Mouse (Mus musculus) urinary bladder, postnatal 14 days (tissue): ENCODE data around the gene Itpripl2.

Source experiments
- DNase-seq: peaks from one replicate; pipeline ENCODE4 v3.0.0; 2021; ENCODE audit warnings: low spot score

The Itpripl2 gene

DNA sequence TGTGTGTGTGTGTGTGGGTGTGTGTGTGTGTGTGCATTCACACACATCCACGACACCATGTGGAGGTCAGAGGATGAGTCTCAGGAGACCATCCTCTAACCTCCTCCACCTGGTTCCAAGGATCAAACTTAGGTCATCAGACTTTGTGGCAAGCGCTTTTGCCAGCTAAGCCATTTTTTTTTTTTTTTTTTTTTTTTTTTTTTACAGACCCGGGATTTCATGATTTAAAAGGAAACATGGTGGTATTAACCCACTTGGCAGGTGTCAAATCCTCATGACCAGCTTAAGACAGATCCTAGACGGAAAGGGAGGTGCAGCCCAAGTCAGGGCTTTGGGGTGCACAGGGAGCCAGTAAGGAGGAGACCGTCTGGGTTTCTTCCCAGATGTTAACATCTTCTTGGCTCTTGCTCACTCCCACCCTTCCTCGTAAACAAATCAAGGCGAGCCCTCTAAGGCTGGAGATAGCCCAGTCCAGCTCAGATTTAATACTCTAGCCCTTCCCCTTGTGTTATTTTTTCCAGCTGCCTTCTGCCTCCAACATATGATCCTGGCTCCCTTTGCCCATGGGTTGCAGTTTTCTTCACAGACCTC is 47.8 kb downstream of the Itpripl2 start:
- no peak for DNase-seq

DNA sequence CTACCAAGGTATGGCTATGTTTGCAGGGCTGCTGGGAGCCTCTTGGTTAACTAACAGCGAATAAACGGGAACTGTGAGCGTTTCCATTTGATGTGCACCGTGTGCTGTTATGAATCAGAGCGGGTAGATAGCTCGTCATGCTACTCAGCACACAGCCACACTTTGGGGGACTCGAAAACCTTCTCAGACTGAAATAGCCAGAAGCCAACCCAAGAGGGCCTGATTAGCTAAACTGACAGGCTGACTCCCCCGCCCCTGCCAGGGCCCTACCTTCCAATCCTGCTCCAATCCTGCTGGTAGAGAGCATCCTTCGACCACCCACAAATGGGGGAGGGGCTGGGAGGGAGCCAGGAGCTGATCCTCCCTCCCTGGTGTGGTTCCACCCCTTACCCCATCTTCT is 48.4 kb downstream of the Itpripl2 start:
- DNase-seq: no peak

DNA sequence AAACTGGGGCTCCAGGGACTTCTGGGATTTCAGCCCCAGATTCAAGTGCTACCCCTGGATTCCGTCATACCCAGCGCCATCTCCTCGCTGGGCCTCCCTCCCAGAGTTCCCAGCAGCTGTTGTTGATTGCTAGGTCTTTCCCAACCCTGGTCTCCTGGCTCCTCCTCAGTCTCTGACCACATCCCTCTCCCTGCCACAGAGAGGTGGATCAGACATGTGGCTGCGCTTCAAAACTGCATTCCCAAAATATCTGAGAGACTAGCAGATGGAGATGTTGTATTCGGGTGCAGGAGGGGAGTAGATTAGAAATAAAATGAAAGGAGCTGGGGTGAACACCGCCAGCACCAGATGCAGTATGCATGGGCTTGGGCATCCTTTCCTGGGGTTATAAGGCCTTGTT is 50.2 kb downstream of the Itpripl2 start:
- DNase-seq: peak; percentile 22

DNA sequence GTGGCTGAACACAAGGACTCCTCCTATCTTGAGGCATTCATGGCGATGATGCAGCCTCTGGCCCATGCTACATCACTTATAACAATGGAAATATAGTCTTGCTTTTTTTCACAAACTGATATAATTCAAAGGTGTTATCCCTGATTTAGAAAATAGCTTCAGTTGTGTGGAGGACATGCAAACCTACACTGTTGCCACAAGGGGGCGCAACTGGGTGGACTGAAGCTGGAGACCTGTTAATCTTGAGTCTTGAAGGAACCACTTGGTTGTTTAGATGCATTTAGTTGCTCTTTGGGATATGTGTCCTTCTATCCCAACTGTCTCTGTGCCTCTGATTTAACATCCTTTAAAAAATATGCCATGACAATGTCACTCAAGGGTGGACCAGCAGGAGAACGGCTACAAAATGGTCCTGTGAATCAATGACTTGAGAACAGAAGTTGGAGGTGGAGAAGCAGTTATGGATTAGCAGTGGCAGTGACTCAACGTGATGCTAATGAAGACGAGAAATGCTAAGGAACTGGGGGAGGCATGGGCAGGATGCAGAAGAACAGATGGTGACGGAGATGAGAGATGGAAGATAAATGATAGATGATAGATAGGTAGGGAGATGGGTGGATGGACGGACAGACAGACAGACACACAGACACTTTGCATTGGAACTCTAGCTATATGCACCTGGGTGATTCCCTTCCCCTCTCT is 54.5 kb downstream of the Itpripl2 start:
- DNase-seq: peak; percentile 25
